Comparison of ENCODE assay signal across 8 mouse cellular contexts in the genomic region with DNA sequence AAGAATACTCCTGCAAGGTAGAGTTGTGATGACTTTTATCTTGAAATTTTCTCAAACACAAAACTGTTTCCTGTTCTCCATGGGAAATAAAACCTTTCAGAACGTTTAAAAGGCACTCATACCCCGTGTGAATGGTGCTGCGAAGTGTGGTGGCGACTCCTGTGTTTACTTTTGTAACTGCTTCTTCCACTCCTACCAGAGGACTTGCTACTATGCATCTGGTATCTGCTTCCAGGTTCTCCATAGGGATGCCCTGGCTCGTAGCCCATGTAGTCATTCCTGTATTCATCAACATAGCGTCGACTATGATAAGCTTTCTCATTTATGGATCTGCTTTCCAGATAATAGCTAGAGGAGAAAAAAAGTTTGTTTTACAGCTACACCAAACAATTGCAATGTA. TPM values are rescaled to one million over a fixed set of nuclear protein-coding genes. Genes with fewer than 3 reads are reported as not detected.
DNase-seq lines count a peak whose midpoint lies in the region; ATAC-seq lines count a peak whose summit lies in the region.

No protein-coding gene starts in this region.

- 67% methylated on average over 7 of the region's 7 CpGs for WGBS in forebrain, embryonic 16.5 days
- 89% methylated on average over 7 of the region's 7 CpGs for WGBS in forebrain, embryonic 10.5 days
- WGBS in lung, embryonic 15.5 days = 38% methylated on average over 7 of the region's 7 CpGs
- 72% methylated on average over 7 of the region's 7 CpGs for WGBS in embryonic facial prominence, embryonic 13.5 days
- WGBS in neural tube, embryonic 13.5 days = 71% methylated on average over 7 of the region's 7 CpGs

- H3K4me1 ChIP-seq in forebrain, embryonic 16.5 days (replicated peaks; ENCODE audit: control insufficient read depth, insufficient read depth, low read length) = peaks cover 21% of the 10 kb centered on the region
- H3K4me1 ChIP-seq in forebrain, embryonic 10.5 days = peaks cover 22% of the 10 kb centered on the region
- H3K4me1 ChIP-seq in lung, embryonic 15.5 days = peaks cover 20% of the 10 kb centered on the region
- H3K4me1 ChIP-seq in embryonic facial prominence, embryonic 13.5 days = peaks cover 20% of the 10 kb centered on the region
- peaks cover 37% of the 10 kb centered on the region for H3K4me1 ChIP-seq in neural tube, embryonic 13.5 days (replicated peaks)

- H3K9me3 ChIP-seq in forebrain, embryonic 16.5 days (ENCODE audit: control insufficient read depth, low read length) = no peaks in the 10 kb centered on the region
- no peaks in the 10 kb centered on the region for H3K9me3 ChIP-seq in forebrain, embryonic 10.5 days
- H3K9me3 ChIP-seq in lung, embryonic 15.5 days = no peaks in the 10 kb centered on the region
- H3K9me3 ChIP-seq in embryonic facial prominence, embryonic 13.5 days = no peaks in the 10 kb centered on the region
- H3K9me3 ChIP-seq in neural tube, embryonic 13.5 days = no peaks in the 10 kb centered on the region

- H3K27me3 ChIP-seq in forebrain, embryonic 16.5 days (replicated peaks; ENCODE audit: control insufficient read depth, insufficient read depth, low read length) = no peaks in the 10 kb centered on the region
- no peaks in the 10 kb centered on the region for H3K27me3 ChIP-seq in forebrain, embryonic 10.5 days (ENCODE audit: poor library complexity, severe bottlenecking)
- H3K27me3 ChIP-seq in lung, embryonic 15.5 days = no peaks in the 10 kb centered on the region
- H3K27me3 ChIP-seq in embryonic facial prominence, embryonic 13.5 days = no peaks in the 10 kb centered on the region
- no peaks in the 10 kb centered on the region for H3K27me3 ChIP-seq in neural tube, embryonic 13.5 days

- no peak overlapping the region for H3K4me3 ChIP-seq in forebrain, embryonic 16.5 days (replicated peaks; ENCODE audit: low read length)
- no peak overlapping the region for H3K4me3 ChIP-seq in forebrain, embryonic 10.5 days
- peak overlapping the region; percentile 86; the same call in 1 of the 2 replicates for H3K4me3 ChIP-seq in lung, embryonic 15.5 days
- H3K4me3 ChIP-seq in embryonic facial prominence, embryonic 13.5 days = peak overlapping the region; percentile 95; the same call in 1 of the 2 replicates
- 0 out of 2 replicates have a peak overlapping the region, but pooled peaks have one; percentile 100 for H3K4me3 ChIP-seq in neural tube, embryonic 13.5 days

- peaks cover 28% of the 10 kb centered on the region for H3K36me3 ChIP-seq in forebrain, embryonic 16.5 days (ENCODE audit: control insufficient read depth, insufficient read depth)
- H3K36me3 ChIP-seq in forebrain, embryonic 10.5 days (replicated peaks) = peaks cover 64% of the 10 kb centered on the region
- H3K36me3 ChIP-seq in lung, embryonic 15.5 days = peaks cover 51% of the 10 kb centered on the region
- peaks cover 49% of the 10 kb centered on the region for H3K36me3 ChIP-seq in embryonic facial prominence, embryonic 13.5 days
- H3K36me3 ChIP-seq in neural tube, embryonic 13.5 days = peaks cover 48% of the 10 kb centered on the region

- H3K9ac ChIP-seq in forebrain, embryonic 16.5 days (replicated peaks; ENCODE audit: low read depth, low read length) = no peak overlapping the region
- no peak overlapping the region for H3K9ac ChIP-seq in lung, embryonic 15.5 days
- H3K9ac ChIP-seq in embryonic facial prominence, embryonic 13.5 days = no peak overlapping the region
- no peak overlapping the region for H3K9ac ChIP-seq in neural tube, embryonic 13.5 days

- DNase-seq in forebrain, embryonic 10.5 days (ENCODE audit: extremely low spot score, low spot score) = no peak
- no peak for DNase-seq in lung, adult 18-20 months
- no peak for DNase-seq in layer of hippocampus, adult 9-10 months (ENCODE audit: low spot score)
- no peak for DNase-seq in left cerebral cortex, adult 18-20 months (ENCODE audit: low spot score in 2 of 2)

- no peak overlapping the region for H3K27ac ChIP-seq in forebrain, embryonic 16.5 days (ENCODE audit: low read length)
- H3K27ac ChIP-seq in forebrain, embryonic 10.5 days = no peak overlapping the region
- H3K27ac ChIP-seq in lung, embryonic 15.5 days = no peak overlapping the region
- H3K27ac ChIP-seq in embryonic facial prominence, embryonic 13.5 days = no peak overlapping the region
- H3K27ac ChIP-seq in neural tube, embryonic 13.5 days (replicated peaks) = no peak overlapping the region

- ATAC-seq in forebrain, embryonic 16.5 days = no peak
- no peak for ATAC-seq in lung, embryonic 15.5 days (ENCODE audit: borderline replicate concordance, extremely low read depth, low FRiP score, low TSS enrichment)
- ATAC-seq in embryonic facial prominence, embryonic 13.5 days (ENCODE audit: insufficient number of reproducible peaks, insufficient read depth, low FRiP score, low TSS enrichment, low read depth) = no peak
- no peak for ATAC-seq in neural tube, embryonic 13.5 days (ENCODE audit: low read depth)

- H3K4me2 ChIP-seq in forebrain, embryonic 16.5 days (ENCODE audit: low read length) = peak overlapping the region; percentile 13; the same call in 1 of the 2 replicates
- peak overlapping the region; percentile 79 for H3K4me2 ChIP-seq in lung, embryonic 15.5 days
- peak overlapping the region; percentile 83 for H3K4me2 ChIP-seq in embryonic facial prominence, embryonic 13.5 days
- peak overlapping the region; percentile 66 for H3K4me2 ChIP-seq in neural tube, embryonic 13.5 days

RNA-seq across cellular contexts. Expression of gene Clk1, which starts 2.9 kb away (rescaled TPM):
- 192 and 208 TPM in 2 replicates for polyA plus RNA-seq in forebrain, embryonic 16.5 days (2015; fragmentation: Nextera tagmentation; extraction: Ambion mirVana)
- 124 and 127 TPM in 2 replicates for polyA plus RNA-seq in forebrain, embryonic 10.5 days (2016; fragmentation: Nextera tagmentation; extraction: Ambion mirVana)
- polyA plus RNA-seq in lung, embryonic 15.5 days (2015; fragmentation: Nextera tagmentation; extraction: Ambion mirVana) = 174 and 176 TPM in 2 replicates
- 236 and 274 TPM in 2 replicates for polyA plus RNA-seq in embryonic facial prominence, embryonic 13.5 days (2015; fragmentation: Nextera tagmentation; extraction: Ambion mirVana)
- polyA plus RNA-seq in neural tube, embryonic 13.5 days (2015; fragmentation: Nextera tagmentation; extraction: Ambion mirVana) = 180 and 184 TPM in 2 replicates
- total RNA-seq in left cerebral cortex, adult 18-20 months (2021) = 100 to 1,000 TPM; 119 to 126 TPM

RNA-seq across cellular contexts. Expression of gene Nif3l1, which starts 24.0 kb away (rescaled TPM):
- 65.8 and 68.1 TPM in 2 replicates for polyA plus RNA-seq in forebrain, embryonic 16.5 days (2015; fragmentation: Nextera tagmentation; extraction: Ambion mirVana)
- 76.2 and 78.4 TPM in 2 replicates for polyA plus RNA-seq in forebrain, embryonic 10.5 days (2016; fragmentation: Nextera tagmentation; extraction: Ambion mirVana)
- 40.4 and 42.4 TPM in 2 replicates for polyA plus RNA-seq in lung, embryonic 15.5 days (2015; fragmentation: Nextera tagmentation; extraction: Ambion mirVana)
- 51.6 and 52.9 TPM in 2 replicates for polyA plus RNA-seq in embryonic facial prominence, embryonic 13.5 days (2015; fragmentation: Nextera tagmentation; extraction: Ambion mirVana)
- 53.8 and 56.6 TPM in 2 replicates for polyA plus RNA-seq in neural tube, embryonic 13.5 days (2015; fragmentation: Nextera tagmentation; extraction: Ambion mirVana)
- total RNA-seq in left cerebral cortex, adult 18-20 months (2021) = 10 to 100 TPM; 16.6 to 19.7 TPM

RNA-seq across cellular contexts. Expression of gene Ppil3, which starts 24.3 kb away (rescaled TPM):
- polyA plus RNA-seq in forebrain, embryonic 16.5 days (2015; fragmentation: Nextera tagmentation; extraction: Ambion mirVana) = 54.1 and 61.4 TPM in 2 replicates
- polyA plus RNA-seq in forebrain, embryonic 10.5 days (2016; fragmentation: Nextera tagmentation; extraction: Ambion mirVana) = 63.0 and 66.1 TPM in 2 replicates
- polyA plus RNA-seq in lung, embryonic 15.5 days (2015; fragmentation: Nextera tagmentation; extraction: Ambion mirVana) = 49.2 and 54.9 TPM in 2 replicates
- 55.7 and 66.1 TPM in 2 replicates for polyA plus RNA-seq in embryonic facial prominence, embryonic 13.5 days (2015; fragmentation: Nextera tagmentation; extraction: Ambion mirVana)
- polyA plus RNA-seq in neural tube, embryonic 13.5 days (2015; fragmentation: Nextera tagmentation; extraction: Ambion mirVana) = 52.0 and 66.6 TPM in 2 replicates
- total RNA-seq in left cerebral cortex, adult 18-20 months (2021) = 10 to 100 TPM; 25.9 to 28.6 TPM

RNA-seq across cellular contexts. Expression of gene Bzw1, which starts 28.3 kb away (rescaled TPM):
- polyA plus RNA-seq in forebrain, embryonic 16.5 days (2015; fragmentation: Nextera tagmentation; extraction: Ambion mirVana) = 375 and 410 TPM in 2 replicates
- polyA plus RNA-seq in forebrain, embryonic 10.5 days (2016; fragmentation: Nextera tagmentation; extraction: Ambion mirVana) = 460 and 478 TPM in 2 replicates
- 343 and 360 TPM in 2 replicates for polyA plus RNA-seq in lung, embryonic 15.5 days (2015; fragmentation: Nextera tagmentation; extraction: Ambion mirVana)
- polyA plus RNA-seq in embryonic facial prominence, embryonic 13.5 days (2015; fragmentation: Nextera tagmentation; extraction: Ambion mirVana) = 344 and 384 TPM in 2 replicates
- polyA plus RNA-seq in neural tube, embryonic 13.5 days (2015; fragmentation: Nextera tagmentation; extraction: Ambion mirVana) = 339 and 361 TPM in 2 replicates
- total RNA-seq in left cerebral cortex, adult 18-20 months (2021) = 100 to 1,000 TPM; 145 TPM

Comparison
In these comparisons a context has a peak if more than half of its experiments do, and no peak if none do; other contexts are left out.
1. H3K4me2 ChIP-seq: peak in every context shown above with its lines; median percentile 83 in embryonic facial prominence, embryonic 13.5 days; 79 in lung, embryonic 15.5 days; 66 in neural tube, embryonic 13.5 days; 13 in forebrain, embryonic 16.5 days.
2. H3K4me3 ChIP-seq: peak in lung, embryonic 15.5 days (single experiment), embryonic facial prominence, embryonic 13.5 days (single experiment) and neural tube, embryonic 13.5 days (single experiment); none in forebrain, embryonic 16.5 days (single experiment) and forebrain, embryonic 10.5 days (single experiment).